Mouse (Mus musculus) left cerebral cortex, adult 2 months (tissue): ENCODE data around the gene Cntnap5c. TPM values are rescaled to one million over a fixed set of nuclear protein-coding genes. Genes with fewer than 3 reads are reported as not detected.

Source experiments
- DNase-seq, 2 experiments: peaks; one replicate each; pipeline ENCODE4 v3.0.0; 2021 to 2022; ENCODE audit warnings: low spot score in 2 of 2, mixed read lengths in 1 of 2; ENCODE audit errors: extremely low spot score in 1 of 2
- H3K27ac ChIP-seq: fragments of 200-600 bp; 2 replicates; pipeline ENCODE4 v1.8.1; 2022
- H3K4me3 ChIP-seq: fragments of 200-600 bp; 2 replicates; pipeline ENCODE4 v1.8.1; 2022
- CTCF ChIP-seq: fragments of 200-600 bp; IDR thresholded peaks from 2 replicates; pipeline ENCODE4 v1.8.1; 2022; ENCODE audit warnings: antibody characterized with exemption, mild to moderate bottlenecking, moderate library complexity
- intact Hi-C: fragments of 180-260 bp; cut with DNase I; formaldehyde crosslinking; loops from one replicate; pipeline ENCODE4 v1.15.1; 2025
- total RNA-seq, 2 experiments: library from RNA; stranded (reverse); gene quantifications; 2 replicates each; pipeline ENCODE4 v1.2.3; 2021

The Cntnap5c gene
- total RNA-seq, 2 experiments from 2014 or later: 8.5 to 8.6 TPM

GRCm38 (mm10) chr17:58437443-58437842 lies 668.1 kb downstream of the Cntnap5c start:
- Histone ChIP-seq H3K4me3 (no peak overlapping the region), H3K27ac (no peak overlapping the region)
- intact Hi-C loops: no loop called here
- no peak for DNase-seq
- TF ChIP-seq CTCF: no peak

Other genes with a start within 250 kb of the Cntnap5c start
- gene Vmn2r120, start 224.1 kb upstream of the Cntnap5c start, total RNA-seq: under 1 TPM; 0.02 to 0.05 TPM
- gene Gm21834, start 27.4 kb upstream of the Cntnap5c start, total RNA-seq: not detected